Mouse (Mus musculus) liver, adult 2 months (tissue): ENCODE measurements at regions not wholly inside any gene's neighbourhood (a gene's known extent, or its start where the extent isn't known, plus 50 kb on each side); places are given as distances from the start of the nearest gene placed in this dataset.

Source experiments
- CTCF ChIP-seq: fragments of 200-500 bp; IDR thresholded peaks from 2 replicates; pipeline ENCODE4 v1.5.1; 2011; ENCODE audit warnings: low read depth, low read length, control low read depth
- POLR2A ChIP-seq: fragments of 200-500 bp; IDR thresholded peaks from 2 replicates; pipeline ENCODE4 v1.6.1; 2011; ENCODE audit warnings: low read length, control low read depth; ENCODE audit not compliant: insufficient read depth; ENCODE audit errors: extremely low read depth

DNA sequence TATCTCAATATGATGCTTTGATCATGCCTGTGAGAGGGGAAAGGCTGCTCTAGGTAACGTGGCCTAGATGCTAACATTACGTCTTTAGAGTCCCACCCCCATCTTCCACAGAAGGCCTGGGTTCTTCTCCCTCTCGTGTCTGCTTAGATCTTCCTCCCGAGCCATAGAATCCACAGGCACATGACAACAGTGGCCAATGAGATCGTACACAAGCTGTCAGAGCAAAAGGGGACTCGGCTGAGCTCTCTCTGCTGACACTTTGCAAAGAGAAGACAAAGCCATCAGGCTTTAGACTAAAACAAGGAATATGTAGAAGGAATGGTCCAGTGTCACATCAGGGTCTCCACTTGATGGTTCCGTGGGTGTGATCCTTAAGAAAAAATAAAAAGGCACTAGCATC, 72.1 kb upstream of the Man2a1 start:
- TF ChIP-seq POLR2A, result no peak
- no peak for TF ChIP-seq CTCF
